ENCODE assay signal across 16 mouse cellular contexts in the genomic region with DNA sequence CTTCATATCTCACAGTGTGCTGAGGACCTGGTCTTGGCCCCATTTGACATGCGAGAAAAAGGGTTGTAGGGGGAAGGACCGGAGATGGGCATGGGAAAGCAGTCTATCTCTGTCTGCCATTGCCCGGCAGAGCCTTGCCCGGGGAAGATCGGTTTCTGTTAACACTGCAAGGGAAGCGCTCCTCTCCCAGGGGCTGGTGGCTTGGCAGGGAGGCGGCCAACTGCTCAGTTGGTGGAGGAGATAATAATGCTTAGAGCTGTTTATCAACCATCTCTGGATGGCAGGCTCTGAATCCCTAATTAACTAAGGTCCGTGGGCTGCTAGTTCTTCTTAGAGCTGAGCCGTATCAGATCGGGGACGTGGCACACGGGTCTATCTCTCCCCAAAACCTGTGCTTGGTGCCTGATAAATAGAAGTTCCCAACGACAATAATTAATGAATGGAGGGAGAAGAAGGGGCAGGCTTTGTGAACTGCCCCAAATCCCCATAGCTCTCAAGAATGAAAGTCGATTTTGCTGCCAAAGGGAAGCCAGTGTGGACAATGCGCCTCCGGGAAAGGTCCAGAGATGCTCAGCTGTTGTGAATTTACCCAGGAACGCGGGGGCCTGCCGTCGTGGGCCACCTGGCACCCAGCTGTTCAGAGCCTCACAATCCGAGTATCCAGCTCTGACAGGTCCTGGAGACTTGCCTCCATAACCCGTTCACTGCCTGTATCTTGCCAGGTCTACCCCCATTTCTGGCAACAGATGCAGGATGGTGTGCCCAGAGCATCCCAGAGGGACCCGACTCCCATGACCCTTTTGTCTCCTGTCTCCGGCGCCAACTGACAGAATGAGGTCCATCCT.
A peak's percentile ranks its signal among the peaks of the same experiment; 100 is the strongest.
DNase-seq lines count a peak whose midpoint lies in the region; ATAC-seq and TF ChIP-seq lines count a peak whose summit lies in the region.
"Had no signal": no experiment of that assay in that cellular context is flagged by ENCODE, and none has a peak within 500 bp of the region (broad histone marks: within the 10 kb centered on the region; RNA-seq: fewer than 3 reads in every experiment).

No protein-coding gene starts in this region.

- H3K36me3 ChIP-seq in liver, postnatal 0 days (replicated peaks; ENCODE audit: insufficient read depth, low read length): no peaks in the 10 kb centered on the region
- no peaks in the 10 kb centered on the region for H3K36me3 ChIP-seq in liver, embryonic 11.5 days (ENCODE audit: control insufficient read depth, insufficient read depth, low read length)
- no peaks in the 10 kb centered on the region for H3K36me3 ChIP-seq in kidney, embryonic 15.5 days

- no peak for ATAC-seq in liver, postnatal 0 days
- peak; percentile 82 for ATAC-seq in liver, embryonic 11.5 days (replicated peaks; ENCODE audit: low FRiP score)
- no peak for ATAC-seq in kidney, embryonic 15.5 days (replicated peaks; ENCODE audit: low FRiP score)

- H3K4me2 ChIP-seq in liver, postnatal 0 days (ENCODE audit: low read depth, low read length): no peak overlapping the region
- no peak overlapping the region for H3K4me2 ChIP-seq in liver, embryonic 11.5 days
- no peak overlapping the region for H3K4me2 ChIP-seq in kidney, embryonic 15.5 days

- no peak overlapping the region for H3K9ac ChIP-seq in liver, postnatal 0 days (replicated peaks)
- no peak overlapping the region for H3K9ac ChIP-seq in liver, embryonic 11.5 days (ENCODE audit: low read depth, low read length)
- H3K9ac ChIP-seq in kidney, embryonic 15.5 days: no peak overlapping the region

- TF ChIP-seq CTCF in liver, postnatal 0 days (IDR thresholded peaks at IDR 0.05; ENCODE audit: low read depth): no peak

- H3K4me1 ChIP-seq in liver, postnatal 0 days (ENCODE audit: insufficient read depth): no peaks in the 10 kb centered on the region
- no peaks in the 10 kb centered on the region for H3K4me1 ChIP-seq in liver, embryonic 11.5 days (replicated peaks; ENCODE audit: control insufficient read depth, insufficient read depth, low read length)
- no peaks in the 10 kb centered on the region for H3K4me1 ChIP-seq in kidney, embryonic 15.5 days

- WGBS in liver, postnatal 0 days (ENCODE audit: insufficient replicate concordance): 80% methylated on average over 25 of the region's 25 CpGs
- 73% methylated on average over 25 of the region's 25 CpGs for WGBS in liver, embryonic 11.5 days
- 83% methylated on average over 25 of the region's 25 CpGs for WGBS in kidney, embryonic 15.5 days

- TF ChIP-seq EP300 in liver, postnatal 0 days (IDR thresholded peaks at IDR 0.05; ENCODE audit: low read depth): no peak

- peak; percentile 11 to 16 for DNase-seq in cerebellum, postnatal 36 days
- no peak for DNase-seq in cerebellum, adult 11 months
- DNase-seq in liver: peak; percentile 18
- DNase-seq in liver, postnatal 0 days: no peak
- DNase-seq in gastrocnemius, postnatal 4 days (ENCODE audit: low spot score in 2 of 2): peak; percentile 23 to 59
- no peak for DNase-seq in liver, embryonic 11.5 days (ENCODE audit: low spot score)
- DNase-seq in urinary bladder, adult 18-20 months (ENCODE audit: low spot score in 2 of 2): no peak
- DNase-seq: B cell, adult 2 months; cerebellum, adult 11-12 months; heart, adult 18-20 months; heart, postnatal 36 days; kidney, adult 9 months; lung, postnatal 14 days; thymus, adult 2 months had no signal

- no peaks in the 10 kb centered on the region for H3K9me3 ChIP-seq in liver, postnatal 0 days (ENCODE audit: low read length)
- no peaks in the 10 kb centered on the region for H3K9me3 ChIP-seq in liver, embryonic 11.5 days (ENCODE audit: control insufficient read depth, low read length)
- no peaks in the 10 kb centered on the region for H3K9me3 ChIP-seq in kidney, embryonic 15.5 days (replicated peaks)

- no peaks in the 10 kb centered on the region for H3K27me3 ChIP-seq in liver, postnatal 0 days (ENCODE audit: insufficient read depth, low read length)
- no peaks in the 10 kb centered on the region for H3K27me3 ChIP-seq in liver, embryonic 11.5 days (replicated peaks; ENCODE audit: control insufficient read depth, insufficient read depth, low read length)
- no peaks in the 10 kb centered on the region for H3K27me3 ChIP-seq in kidney, embryonic 15.5 days

- no peak overlapping the region for H3K4me3 ChIP-seq in liver, postnatal 0 days (ENCODE audit: low read depth, low read length)
- no peak overlapping the region for H3K4me3 ChIP-seq in liver, embryonic 11.5 days (ENCODE audit: low read depth, low read length)
- no peak overlapping the region for H3K4me3 ChIP-seq in kidney, embryonic 15.5 days (replicated peaks)
- H3K4me3 ChIP-seq: erythroblast, embryonic 14.5 days had no signal

- no peak overlapping the region for H3K27ac ChIP-seq in liver, postnatal 0 days (ENCODE audit: low read depth)
- H3K27ac ChIP-seq in liver, embryonic 11.5 days (ENCODE audit: low read depth, low read length): no peak overlapping the region
- no peak overlapping the region for H3K27ac ChIP-seq in kidney, embryonic 15.5 days

Comparison
In these comparisons a context has a peak if more than half of its experiments do, and no peak if none do; other contexts are left out.
1. DNase-seq: peak in cerebellum, postnatal 36 days (2 of 2), liver (single experiment) and gastrocnemius, postnatal 4 days (2 of 2); none in cerebellum, adult 11 months (single experiment), liver, postnatal 0 days (single experiment), liver, embryonic 11.5 days (single experiment) and urinary bladder, adult 18-20 months (0 of 2).